Mouse (Mus musculus): Measurements from ENCODE around the gene Nfxl1. TPM values are rescaled to one million over a fixed set of nuclear protein-coding genes. Genes with fewer than 3 reads are reported as not detected.
"Not testable (repeated sequence)": the region's sequence is repeated elsewhere in the genome, so short reads cannot be mapped to it uniquely, and the experiment has no call there.

Nfxl1 gene
- not detected in 2 replicates for polyA plus RNA-seq (2012; ENCODE audit: insufficient read depth, insufficient read length, low replicate concordance, missing spikeins)

DNA sequence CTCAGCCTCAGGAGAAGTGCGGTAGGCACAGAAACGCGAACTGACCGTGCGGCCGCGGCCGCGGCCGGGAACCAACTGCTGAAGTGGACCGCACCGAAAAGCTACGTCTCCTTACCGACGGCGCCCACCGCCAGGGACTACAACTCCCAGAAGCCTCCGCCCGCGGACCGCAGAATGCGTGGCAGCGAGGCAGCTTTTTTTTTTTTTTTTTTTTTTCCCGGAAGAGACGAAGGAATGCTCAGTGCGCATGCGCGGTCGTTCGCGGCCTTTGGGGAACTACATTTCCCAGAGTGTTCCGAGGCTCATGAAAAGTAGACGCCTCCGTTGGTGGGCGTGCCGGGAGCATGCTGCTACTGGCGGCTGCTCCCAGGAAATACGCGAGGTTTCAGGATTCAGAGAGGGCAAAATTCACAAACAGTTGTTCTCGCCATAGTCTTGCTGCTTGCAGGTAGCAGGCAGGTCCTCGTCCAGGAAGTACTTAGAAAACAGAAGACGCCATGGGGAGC lies at the start of gene Nfxl1:
Gene Nfxl1 (minus strand): TSS at position 141 of the 506 bp plus-strand sequence.
- no peak within 1 kb of the TSS for H3K27ac ChIP-seq (ENCODE audit: insufficient read depth, low read depth, low read length)
- WGBS: 0% methylated on average over 42 of the region's 42 CpGs
- TF ChIP-seq CTCF (IDR thresholded peaks at IDR 0.05; ENCODE audit: insufficient read depth, low read depth, low read length): no peak
- TF ChIP-seq POLR2A (IDR thresholded peaks at IDR 0.05; ENCODE audit: insufficient read depth, low read depth, low read length): peak; percentile 54; the same call in 1 of the 2 replicates
- peak within 1 kb of the TSS; percentile 74 for H3K4me3 ChIP-seq (ENCODE audit: insufficient read depth, low read depth, low read length)
- 0 out of 2 replicates have a peak, but pooled peaks cover 6% of the 10 kb centered on the region for H3K4me1 ChIP-seq (ENCODE audit: control insufficient read depth, insufficient read depth, low read length)

DNA sequence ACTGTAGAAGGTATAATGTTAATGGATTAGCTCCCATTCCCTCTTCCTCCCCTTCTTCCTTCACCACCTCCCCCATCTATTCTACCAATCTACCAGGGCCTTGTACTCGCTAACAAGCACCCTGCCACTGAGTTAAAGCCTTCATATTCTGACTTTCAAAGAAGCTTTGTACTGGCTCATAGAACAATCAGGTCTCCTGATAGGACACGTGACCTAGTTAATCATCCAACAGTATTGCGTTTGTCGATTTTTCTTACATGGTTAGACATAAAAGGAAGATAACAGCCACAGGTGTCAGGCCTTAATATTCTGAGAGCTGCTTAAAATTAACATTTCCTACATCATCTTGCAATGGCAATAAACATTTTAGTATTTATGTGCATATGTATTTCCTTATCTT lies 43.7 kb upstream of the Nfxl1 start:
- Histone ChIP-seq H3K27ac (ENCODE audit: insufficient read depth, low read depth, low read length) (no peak overlapping the region), H3K4me3 (ENCODE audit: insufficient read depth, low read depth, low read length) (no peak overlapping the region), H3K4me1 (ENCODE audit: control insufficient read depth, insufficient read depth, low read length) (no peaks in the 10 kb centered on the region)
- TF ChIP-seq POLR2A (IDR thresholded peaks at IDR 0.05; ENCODE audit: insufficient read depth, low read depth, low read length): no peak
- no peak for TF ChIP-seq CTCF (IDR thresholded peaks at IDR 0.05; ENCODE audit: insufficient read depth, low read depth, low read length)
- WGBS: 94% methylated on average over 4 of the region's 4 CpGs

DNA sequence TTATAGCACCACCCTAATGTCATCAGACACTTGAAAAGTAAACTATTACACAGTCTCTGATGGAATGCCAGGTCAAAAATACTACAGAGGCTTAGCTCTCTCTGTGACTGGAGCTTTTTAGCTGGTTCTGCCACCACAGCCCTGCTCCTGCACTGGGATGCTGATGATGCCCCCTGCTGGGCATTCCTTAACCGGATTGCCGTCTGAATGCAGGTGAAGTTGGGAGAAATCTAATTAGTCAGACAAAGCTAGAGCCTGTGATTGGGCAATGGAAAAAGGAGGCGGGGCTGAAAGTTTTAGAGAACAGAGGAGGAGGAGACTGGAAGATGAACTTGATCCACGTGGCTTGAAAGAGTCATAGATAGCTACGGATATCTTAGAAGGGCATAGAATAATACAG lies 41.5 kb upstream of the Nfxl1 start:
- Histone ChIP-seq H3K4me3 (ENCODE audit: insufficient read depth, low read depth, low read length) (no peak overlapping the region), H3K27ac (ENCODE audit: insufficient read depth, low read depth, low read length) (no peak overlapping the region), H3K4me1 (ENCODE audit: control insufficient read depth, insufficient read depth, low read length) (no peaks in the 10 kb centered on the region)
- TF ChIP-seq POLR2A (IDR thresholded peaks at IDR 0.05; ENCODE audit: insufficient read depth, low read depth, low read length) (no peak), CTCF (IDR thresholded peaks at IDR 0.05; ENCODE audit: insufficient read depth, low read depth, low read length) (peak; percentile 49; the same call in 1 of the 2 replicates)
- WGBS: 11% methylated on average over 5 of the region's 5 CpGs

DNA sequence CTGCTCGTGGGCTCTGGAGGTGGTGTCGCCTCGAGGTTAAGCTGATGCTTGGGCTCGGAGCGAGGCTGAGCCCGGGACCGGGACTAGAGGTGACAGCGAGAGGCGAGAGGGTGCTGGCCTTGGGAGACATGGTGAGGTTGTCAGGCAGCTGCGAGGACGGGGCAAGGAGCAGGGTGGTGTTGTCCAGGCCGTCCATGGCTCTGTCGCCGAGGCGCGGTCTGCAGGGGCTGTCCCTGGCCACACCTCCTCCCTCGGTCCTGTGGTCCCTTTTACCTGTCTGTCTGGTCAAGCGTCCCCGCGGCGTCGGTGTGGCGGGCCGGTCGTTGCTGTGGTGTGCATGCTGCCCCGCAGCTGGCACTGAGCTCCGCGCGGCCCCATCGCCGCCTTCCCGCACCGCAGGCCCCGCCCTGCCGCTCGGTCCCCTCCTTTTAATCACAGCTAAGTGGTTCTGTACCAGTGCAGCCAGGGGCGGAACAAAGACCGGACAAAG lies 27.8 kb upstream of the Nfxl1 start, which contains the start of gene Gm5868:
Gene Gm5868 (minus strand): TSS at position 360 of the 490 bp plus-strand sequence.
- peak within 1 kb of the TSS; percentile 23 for H3K4me3 ChIP-seq (ENCODE audit: insufficient read depth, low read depth, low read length)
- TF ChIP-seq POLR2A (IDR thresholded peaks at IDR 0.05; ENCODE audit: insufficient read depth, low read depth, low read length) (no peak), CTCF (IDR thresholded peaks at IDR 0.05; ENCODE audit: insufficient read depth, low read depth, low read length) (no peak)
- H3K4me1 ChIP-seq (ENCODE audit: control insufficient read depth, insufficient read depth, low read length): peaks cover 7% of the 10 kb centered on the region
- WGBS: 5% methylated on average over 38 of the region's 38 CpGs
- no peak within 1 kb of the TSS for H3K27ac ChIP-seq (ENCODE audit: insufficient read depth, low read depth, low read length)

DNA sequence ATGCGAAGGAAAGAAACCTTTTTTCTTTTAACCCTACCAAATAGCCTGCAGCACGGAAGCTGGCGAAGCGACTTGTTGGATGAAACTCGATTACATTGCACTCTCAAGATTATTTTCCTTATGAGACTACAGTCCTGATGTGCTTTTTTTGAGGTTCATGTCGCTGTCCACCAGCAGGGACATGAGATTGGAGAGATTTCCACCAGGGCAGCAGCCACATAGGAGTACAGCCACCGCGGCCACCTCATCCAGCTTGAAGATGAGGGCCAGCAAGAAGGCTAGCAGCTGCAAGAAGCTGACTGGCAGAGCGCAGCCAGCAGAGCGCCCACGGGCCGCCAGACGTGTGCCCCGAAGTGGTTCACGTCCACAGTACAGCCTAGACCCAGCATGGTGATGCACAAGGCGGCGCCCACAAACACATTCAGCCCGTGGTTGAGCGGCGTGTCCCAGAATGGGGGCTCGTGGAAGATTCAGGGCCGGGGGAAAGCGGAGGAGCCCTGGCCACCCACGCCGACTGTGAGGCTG lies 27.2 kb upstream of the Nfxl1 start:
- WGBS: 48% methylated on average over 25 of the region's 25 CpGs
- H3K27ac ChIP-seq (ENCODE audit: insufficient read depth, low read depth, low read length); H3K4me1 ChIP-seq (ENCODE audit: control insufficient read depth, insufficient read depth, low read length): not testable (repeated sequence)
- peak overlapping the region; percentile 23; the same call in 1 of the 2 replicates for H3K4me3 ChIP-seq (ENCODE audit: insufficient read depth, low read depth, low read length)

DNA sequence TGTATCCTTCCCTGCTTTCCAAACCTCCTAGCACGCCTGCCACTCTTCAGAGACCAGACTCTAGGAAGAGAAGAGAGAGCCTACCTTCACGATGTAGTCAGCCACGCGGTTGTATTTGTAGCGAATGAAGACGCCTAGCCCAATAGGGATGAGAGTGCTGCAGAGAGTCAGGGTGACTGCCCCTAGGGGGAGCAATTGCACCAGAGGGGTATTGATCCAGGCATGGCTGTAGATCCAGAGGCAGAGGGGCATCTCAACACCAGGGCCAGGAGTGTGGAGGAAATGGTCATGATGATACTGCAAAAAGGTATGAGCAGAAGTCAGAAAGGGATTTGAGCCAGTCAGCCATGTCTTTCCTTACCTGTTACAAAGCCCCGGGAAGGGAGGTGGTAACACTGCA lies 26.6 kb upstream of the Nfxl1 start:
- H3K27ac ChIP-seq (ENCODE audit: insufficient read depth, low read depth, low read length); H3K4me1 ChIP-seq (ENCODE audit: control insufficient read depth, insufficient read depth, low read length); H3K4me3 ChIP-seq (ENCODE audit: insufficient read depth, low read depth, low read length): not testable (repeated sequence)
- 58% methylated on average over 7 of the region's 7 CpGs for WGBS

DNA sequence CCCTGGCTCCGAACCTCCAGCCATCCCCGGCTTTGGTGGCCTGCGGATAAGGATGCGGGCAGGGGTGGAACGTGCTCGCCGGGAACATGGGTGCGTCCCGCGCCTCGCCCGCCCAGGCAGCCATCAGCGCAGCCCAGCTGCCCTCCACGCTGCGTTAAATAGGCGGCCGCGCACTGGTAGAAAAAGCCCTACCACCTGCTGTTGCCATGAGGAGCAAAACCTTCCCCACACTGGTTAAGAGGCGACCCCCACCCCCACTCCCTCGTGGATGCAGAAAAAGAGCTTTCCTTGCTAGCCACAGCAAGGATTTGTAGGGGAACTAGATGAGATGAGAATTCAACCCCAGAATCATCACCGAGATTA lies 21.5 kb upstream of the Nfxl1 start, which contains the start of gene Zar1:
Gene Zar1 (minus strand): TSS at position 285 of the 363 bp plus-strand sequence.
- WGBS: 17% methylated on average over 19 of the region's 21 CpGs
- Histone ChIP-seq H3K27ac (ENCODE audit: insufficient read depth, low read depth, low read length) (peak within 1 kb of the TSS; percentile 77), H3K4me3 (ENCODE audit: insufficient read depth, low read depth, low read length) (peak within 1 kb of the TSS; percentile 47)
- H3K4me1 ChIP-seq (ENCODE audit: control insufficient read depth, insufficient read depth, low read length): not testable (repeated sequence)

DNA sequence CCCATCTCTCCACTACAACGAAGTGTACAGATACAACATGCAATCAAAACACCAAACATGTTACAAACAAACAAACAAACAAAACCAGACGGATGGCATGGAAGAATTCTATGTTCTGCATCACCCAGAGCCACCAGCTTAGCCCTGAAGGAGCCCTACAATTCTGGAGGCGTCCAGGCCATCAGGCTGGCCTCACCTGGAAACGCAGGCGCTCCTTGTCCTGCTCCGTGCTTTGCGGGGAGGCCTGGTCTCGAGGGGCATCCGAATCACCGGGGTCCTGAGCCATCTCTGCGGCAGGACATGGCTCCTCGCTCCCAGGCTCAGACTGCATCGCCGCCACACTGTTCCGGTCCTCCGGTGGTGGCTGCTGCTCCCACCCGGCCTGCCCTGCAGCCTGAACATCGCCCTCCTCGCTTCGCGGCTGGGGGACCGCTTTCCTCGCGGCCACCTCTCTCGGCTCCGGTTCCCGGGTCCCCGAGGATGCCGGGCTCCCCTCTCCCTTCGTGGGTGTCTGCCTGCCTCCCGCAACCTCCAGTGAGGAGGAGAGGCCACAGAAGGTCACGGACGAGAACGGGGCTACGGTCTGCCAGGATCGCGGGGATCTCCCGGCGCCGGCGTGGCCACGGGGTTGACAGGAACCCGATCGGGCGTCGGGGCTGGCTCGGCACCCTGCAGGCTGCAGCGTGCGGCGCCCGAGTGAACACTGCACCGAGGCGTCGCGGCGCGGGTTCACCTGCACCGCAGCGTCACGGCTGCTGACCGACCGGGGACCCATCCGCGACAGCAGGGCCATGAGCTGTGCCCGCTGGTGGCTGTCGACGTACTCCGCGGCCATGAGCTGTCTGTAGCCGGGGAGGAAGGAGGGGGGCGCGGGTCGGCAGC lies 20.8 kb upstream of the Nfxl1 start:
- H3K4me1 ChIP-seq (ENCODE audit: control insufficient read depth, insufficient read depth, low read length): not testable (repeated sequence)
- Histone ChIP-seq H3K27ac (ENCODE audit: insufficient read depth, low read depth, low read length) (peak overlapping the region; percentile 77), H3K4me3 (ENCODE audit: insufficient read depth, low read depth, low read length) (peak overlapping the region; percentile 47)
- WGBS: 5% methylated on average over 70 of the region's 73 CpGs

DNA sequence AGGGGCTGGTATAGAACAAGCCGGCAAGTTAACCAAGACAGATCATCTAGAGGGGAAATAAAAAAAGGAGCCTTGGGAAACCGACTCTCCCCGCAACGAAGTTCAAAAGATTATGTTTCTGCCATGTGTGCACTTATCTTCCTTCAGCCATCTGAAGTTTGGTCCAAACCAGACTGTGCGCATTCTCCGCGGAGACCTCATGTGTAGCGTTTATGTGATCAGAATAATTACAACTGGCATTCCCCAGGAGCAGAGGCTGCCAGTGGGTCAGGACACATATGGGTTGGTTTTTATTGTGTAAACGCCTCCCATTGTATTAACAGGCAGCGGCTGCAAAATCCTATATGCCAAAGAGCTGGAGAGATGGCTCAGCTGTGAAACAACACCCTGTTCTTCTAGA lies 20.1 kb upstream of the Nfxl1 start:
- H3K4me3 ChIP-seq (ENCODE audit: insufficient read depth, low read depth, low read length); H3K27ac ChIP-seq (ENCODE audit: insufficient read depth, low read depth, low read length); H3K4me1 ChIP-seq (ENCODE audit: control insufficient read depth, insufficient read depth, low read length): not testable (repeated sequence)
- 28% methylated on average over 10 of the region's 10 CpGs for WGBS

All from olfactory bulb, adult 2 months (tissue).